Mouse (Mus musculus) gastrocnemius, postnatal 36 days (tissue): ENCODE results near the gene Tcaf1. TPM values are rescaled to one million over a fixed set of nuclear protein-coding genes. Genes with fewer than 3 reads are reported as not detected.

Experiments
- total RNA-seq, 2 experiments: library from RNA; stranded (reverse); gene quantifications; 2 replicates each; pipeline ENCODE4 v1.2.3; 2021

Gene Tcaf1
- total RNA-seq, 2 experiments from 2014 or later = 5.9 to 6.3 TPM

Other genes with a start within 250 kb of the Tcaf1 start
- not detected for gene Olfr458, start 244.9 kb downstream of the Tcaf1 start, total RNA-seq
- not detected for gene Olfr457, start 233.8 kb downstream of the Tcaf1 start, total RNA-seq
- gene Olfr456, start 222.9 kb downstream of the Tcaf1 start, total RNA-seq = not detected
- not detected for gene Olfr455, start 162.5 kb downstream of the Tcaf1 start, total RNA-seq
- gene Tcaf3, start 112.4 kb downstream of the Tcaf1 start, total RNA-seq = not detected
- gene Tcaf2, start 64.8 kb downstream of the Tcaf1 start, total RNA-seq = 1 to 10 TPM; 2.3 TPM
- gene Olfr453, start 29.3 kb upstream of the Tcaf1 start, total RNA-seq = not detected
- not detected for gene Olfr38, start 46.3 kb upstream of the Tcaf1 start, total RNA-seq
- not detected for gene Olfr452, start 75.0 kb upstream of the Tcaf1 start, total RNA-seq
- gene Olfr450, start 101.9 kb upstream of the Tcaf1 start, total RNA-seq = not detected
- not detected for gene Olfr449, start 124.3 kb upstream of the Tcaf1 start, total RNA-seq
- not detected for gene Olfr448, start 180.4 kb upstream of the Tcaf1 start, total RNA-seq
- gene Olfr447, start 198.8 kb upstream of the Tcaf1 start, total RNA-seq = not detected
- not detected for gene Olfr446, start 211.3 kb upstream of the Tcaf1 start, total RNA-seq
- not detected for gene Olfr444, start 239.0 kb upstream of the Tcaf1 start, total RNA-seq